Mouse (Mus musculus): ENCODE data around the gene Mixl1. TPM values are rescaled to one million over a fixed set of nuclear protein-coding genes. Genes with fewer than 3 reads are reported as not detected.

Mixl1 gene
- polyA plus RNA-seq, 1 experiment, result 0.13 TPM

GRCm38 (mm10) chr1:180703400-180703799, 6.6 kb upstream of the Mixl1 start:
- peak overlapping the region; percentile 89 for H3K27ac ChIP-seq (ENCODE audit: control insufficient read depth, insufficient read depth, low read length)
- H3K4me3 ChIP-seq (ENCODE audit: control insufficient read depth, insufficient read depth, low read length), result peak overlapping the region; percentile 22; the same call in 1 of the 2 replicates
- 12% methylated on average over 6 of the region's 6 CpGs for WGBS
- TF ChIP-seq CTCF (IDR thresholded peaks at IDR 0.05; ENCODE audit: borderline replicate concordance, control insufficient read depth, extremely low read depth, insufficient read depth, low read length, poor library complexity) (no peak), POLR2A (IDR thresholded peaks at IDR 0.05; ENCODE audit: control insufficient read depth, extremely low read depth, insufficient read depth, low read length, poor library complexity) (no peak)
- no peak for DNase-seq
- H3K4me1 ChIP-seq (replicated peaks; ENCODE audit: control insufficient read depth, insufficient read depth, low read length), result peaks cover 41% of the 10 kb centered on the region
- no peaks in the 10 kb centered on the region for H3K27me3 ChIP-seq (ENCODE audit: control insufficient read depth, insufficient read depth, low read length)
- no peaks in the 10 kb centered on the region for H3K36me3 ChIP-seq (ENCODE audit: control insufficient read depth, insufficient read depth, low read length)

- Histone ChIP-seq H3K4me3 (ENCODE audit: control insufficient read depth, insufficient read depth, low read length) (no peak overlapping the region), H3K36me3 (ENCODE audit: control insufficient read depth, insufficient read depth, low read length) (no peaks in the 10 kb centered on the region), H3K27me3 (ENCODE audit: control insufficient read depth, insufficient read depth, low read length) (peaks cover 2% of the 10 kb centered on the region; the same call in 1 of the 2 replicates), H3K27ac (ENCODE audit: control insufficient read depth, insufficient read depth, low read length) (no peak overlapping the region), H3K4me1 (replicated peaks; ENCODE audit: control insufficient read depth, insufficient read depth, low read length) (peaks cover 20% of the 10 kb centered on the region)
- DNase-seq, result no peak
- no peak for TF ChIP-seq CTCF (IDR thresholded peaks at IDR 0.05; ENCODE audit: borderline replicate concordance, control insufficient read depth, extremely low read depth, insufficient read depth, low read length, poor library complexity)
- TF ChIP-seq POLR2A (IDR thresholded peaks at IDR 0.05; ENCODE audit: control insufficient read depth, extremely low read depth, insufficient read depth, low read length, poor library complexity), result no peak
- 67% methylated on average over 5 of the region's 5 CpGs for WGBS
Measured at GRCm38 (mm10) chr1:180698063-180698462, 1.2 kb upstream of the Mixl1 start.

DNA sequence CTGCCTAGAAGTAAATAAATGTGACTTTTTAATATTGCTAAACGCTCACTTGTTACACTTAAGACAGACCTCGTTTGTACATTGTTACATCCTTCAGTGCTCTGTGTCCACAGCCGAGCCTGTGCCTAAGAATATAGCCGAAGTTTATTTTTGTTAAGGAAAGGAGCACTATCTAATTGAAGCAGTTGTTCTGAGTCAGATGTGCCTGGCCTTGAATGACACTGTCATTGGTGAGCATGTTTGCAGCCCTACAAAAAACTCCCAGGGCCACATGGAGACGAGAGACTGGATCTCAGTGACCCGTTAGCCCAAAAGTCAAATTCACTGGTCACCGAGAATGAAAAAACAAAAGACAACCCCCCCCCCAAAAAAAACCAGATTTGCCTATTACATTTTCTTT, 5.5 kb downstream of the Mixl1 start:
- WGBS, result 96% methylated on average over 7 of the region's 7 CpGs
- DNase-seq, result no peak
- TF ChIP-seq POLR2A (IDR thresholded peaks at IDR 0.05; ENCODE audit: control insufficient read depth, extremely low read depth, insufficient read depth, low read length, poor library complexity), result no peak
- TF ChIP-seq CTCF (IDR thresholded peaks at IDR 0.05; ENCODE audit: borderline replicate concordance, control insufficient read depth, extremely low read depth, insufficient read depth, low read length, poor library complexity), result no peak
- Histone ChIP-seq H3K36me3 (ENCODE audit: control insufficient read depth, insufficient read depth, low read length) (peaks cover 34% of the 10 kb centered on the region), H3K4me3 (ENCODE audit: control insufficient read depth, insufficient read depth, low read length) (no peak overlapping the region), H3K27me3 (ENCODE audit: control insufficient read depth, insufficient read depth, low read length) (no peaks in the 10 kb centered on the region; the same call in 1 of the 2 replicates), H3K4me1 (replicated peaks; ENCODE audit: control insufficient read depth, insufficient read depth, low read length) (peaks cover under 1% of the 10 kb centered on the region; the same call in 1 of the 2 replicates), H3K27ac (ENCODE audit: control insufficient read depth, insufficient read depth, low read length) (no peak overlapping the region)

Other genes starting within 250 kb of the Mixl1 start
- 0.94 and 1.3 TPM in 2 replicates for gene Stum, start 213.5 kb downstream of the Mixl1 start, polyA plus RNA-seq (2012; rRNA removed)
- 49.6 and 57.3 TPM in 2 replicates for gene Parp1, start 128.1 kb downstream of the Mixl1 start, polyA plus RNA-seq (2012; rRNA removed)
- 16.9 and 21.6 TPM in 2 replicates for gene Lin9, start 55.9 kb downstream of the Mixl1 start, polyA plus RNA-seq (2012; rRNA removed)
- gene Acbd3, start 29.0 kb upstream of the Mixl1 start, polyA plus RNA-seq (2012; rRNA removed), result 14.8 and 16.7 TPM in 2 replicates
- 750 and 796 TPM in 2 replicates for gene H3f3a, start 116.9 kb upstream of the Mixl1 start, polyA plus RNA-seq (2012; rRNA removed)
- 18.4 and 19.4 TPM in 2 replicates for gene Sde2, start 154.1 kb upstream of the Mixl1 start, polyA plus RNA-seq (2012; rRNA removed)
- 0.98 and 1.9 TPM in 2 replicates for gene Lefty2, start 196.1 kb upstream of the Mixl1 start, polyA plus RNA-seq (2012; rRNA removed)
- gene Pycr2, start 207.3 kb upstream of the Mixl1 start, polyA plus RNA-seq (2012; rRNA removed), result 101 and 106 TPM in 2 replicates
- gene Lefty1, start 238.0 kb upstream of the Mixl1 start, polyA plus RNA-seq (2012; rRNA removed), result 6.0 and 6.4 TPM in 2 replicates
- 47.3 and 49.3 TPM in 2 replicates for gene Tmem63a, start 245.3 kb upstream of the Mixl1 start, polyA plus RNA-seq (2012; rRNA removed)